Mouse (Mus musculus): ENCODE data around the gene Mpc1. TPM values are rescaled to one million over a fixed set of nuclear protein-coding genes. Genes with fewer than 3 reads are reported as not detected.

Gene Mpc1
- polyA plus RNA-seq, 1 experiment from 2014 or later: 145 TPM

DNA sequence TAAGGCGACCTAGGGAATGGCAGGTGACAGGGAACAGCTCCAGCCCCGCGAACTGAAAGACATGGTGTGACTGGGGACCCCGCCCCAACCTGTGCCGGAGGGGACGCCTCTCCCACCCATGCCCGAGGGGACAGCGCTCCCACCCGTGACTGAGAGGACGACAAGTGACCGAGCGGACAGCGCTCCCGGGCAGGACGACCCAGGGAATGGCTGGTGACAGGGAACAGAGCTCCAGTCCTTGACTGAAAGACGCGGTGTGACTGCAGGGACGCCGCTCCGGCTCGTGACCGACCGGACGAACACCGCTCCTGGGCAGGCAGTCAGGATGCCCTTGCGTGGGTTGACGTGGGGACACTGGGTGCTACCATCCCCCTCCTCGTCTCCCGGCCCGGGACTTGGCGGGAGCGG is 1.6 kb downstream of the Mpc1 start:
- Histone ChIP-seq H3K9ac (peak overlapping the region; percentile 83), H3K9me3 (0 out of 2 replicates have a peak, but pooled peaks cover 5% of the 10 kb centered on the region), H3K4me2 (replicated peaks) (peak overlapping the region; percentile 100), H3K4me1 (peaks cover 18% of the 10 kb centered on the region), H3K36me3 (peaks cover 4% of the 10 kb centered on the region), H3K4me3 (peak overlapping the region; percentile 90), H3K27ac (no peak overlapping the region), H3K27me3 (0 out of 2 replicates have a peak, but pooled peaks cover 3% of the 10 kb centered on the region)
- ATAC-seq (ENCODE audit: low FRiP score, low read depth): peak; percentile 21
- WGBS: under 1% methylated on average over 32 of the region's 32 CpGs

DNA sequence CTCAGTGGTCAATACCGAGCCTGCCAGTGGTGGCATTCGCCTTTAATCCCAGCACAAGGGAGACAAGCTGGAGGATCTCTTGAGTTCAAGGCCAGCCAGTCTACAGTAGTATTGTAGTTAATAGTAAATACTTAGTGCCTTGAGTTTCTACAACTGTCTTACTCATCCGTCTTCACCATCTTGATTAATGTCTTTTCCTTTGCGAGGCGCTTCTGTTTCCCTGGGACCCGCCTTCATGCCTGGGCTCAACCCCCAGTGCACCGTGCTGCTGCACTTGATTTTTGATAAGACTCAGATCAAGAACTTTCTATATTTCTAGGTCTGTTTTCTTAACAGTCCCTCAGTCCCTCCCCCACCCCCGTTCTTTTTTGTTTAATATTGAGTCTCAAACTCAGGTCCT is 2.4 kb downstream of the Mpc1 start:
- Histone ChIP-seq H3K36me3 (peaks cover 10% of the 10 kb centered on the region), H3K4me3 (peak overlapping the region; percentile 90)

DNA sequence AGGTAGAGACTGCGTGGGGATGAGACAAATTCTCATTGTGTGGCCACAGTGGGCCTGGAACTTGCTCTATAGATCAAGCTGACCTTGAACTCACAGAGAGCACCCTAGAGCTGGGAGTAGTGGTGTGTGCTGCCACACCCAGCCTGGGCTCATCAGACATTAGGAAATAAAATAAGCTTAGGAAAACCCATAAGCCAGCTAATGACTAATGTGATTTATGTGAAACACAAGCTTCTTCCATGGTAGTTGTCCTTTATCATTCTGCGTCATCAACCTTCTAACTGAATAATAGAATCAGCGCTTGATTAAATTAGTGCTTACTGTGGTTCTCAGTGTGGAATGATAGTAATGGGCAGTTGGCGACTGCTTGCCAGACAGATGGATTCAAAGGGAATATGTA is 4.3 kb downstream of the Mpc1 start:
- no peak for ATAC-seq (ENCODE audit: low FRiP score, low read depth)

More for the DNA sequence above, 2.4 kb downstream of the Mpc1 start:
- H3K9me3 ChIP-seq: 0 out of 2 replicates have a peak, but pooled peaks cover 5% of the 10 kb centered on the region
- 0 out of 2 replicates have a peak, but pooled peaks cover 3% of the 10 kb centered on the region for H3K27me3 ChIP-seq
- peak overlapping the region; percentile 100 for H3K4me2 ChIP-seq (replicated peaks)
- peak overlapping the region; percentile 39; the same call in 1 of the 2 replicates for H3K9ac ChIP-seq
- ATAC-seq (ENCODE audit: low FRiP score, low read depth): no peak
- peaks cover 18% of the 10 kb centered on the region for H3K4me1 ChIP-seq
- no peak overlapping the region for H3K27ac ChIP-seq
- WGBS: 42% methylated on average over 8 of the region's 8 CpGs

DNA sequence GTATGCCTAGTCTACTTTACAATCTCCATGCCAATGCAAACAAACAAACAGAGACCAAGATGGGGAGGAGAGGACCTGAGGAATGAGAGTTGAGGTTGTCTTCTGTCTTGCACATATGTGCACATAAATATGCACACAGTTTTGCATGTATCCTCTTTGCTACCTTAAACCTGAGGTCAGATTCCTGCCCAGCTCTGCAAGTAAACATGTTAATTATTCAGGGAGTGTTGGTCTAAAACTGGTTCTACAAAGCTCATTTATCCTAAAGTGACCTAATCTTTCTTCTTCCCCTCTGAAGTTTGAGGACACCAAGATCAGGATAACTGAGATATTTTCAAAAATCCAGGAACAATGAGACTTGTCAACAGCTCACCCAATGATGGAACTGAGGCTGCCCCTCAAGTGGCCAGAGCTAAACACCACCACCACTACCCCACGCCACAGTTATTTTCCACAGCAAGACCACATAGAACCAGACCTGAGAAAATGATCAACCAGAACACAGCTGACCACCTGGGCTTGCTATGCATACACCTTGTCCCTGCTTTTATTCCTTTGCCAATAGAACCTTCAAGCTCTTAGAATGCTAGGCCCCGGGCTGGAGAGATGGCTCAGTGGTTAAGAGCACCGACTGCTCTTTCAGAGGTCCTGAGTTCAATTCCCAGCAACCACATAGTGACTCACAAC is 7.4 kb downstream of the Mpc1 start:
- Histone ChIP-seq H3K4me2 (replicated peaks) (no peak overlapping the region), H3K9me3 (no peaks in the 10 kb centered on the region), H3K27ac (no peak overlapping the region), H3K4me1 (peaks cover 4% of the 10 kb centered on the region), H3K4me3 (no peak overlapping the region), H3K36me3 (peaks cover 13% of the 10 kb centered on the region), H3K9ac (no peak overlapping the region), H3K27me3 (0 out of 2 replicates have a peak, but pooled peaks cover under 1% of the 10 kb centered on the region)
- no peak for ATAC-seq (ENCODE audit: low FRiP score, low read depth)
- WGBS: 88% methylated on average over 3 of the region's 3 CpGs

More for the DNA sequence above, 4.3 kb downstream of the Mpc1 start:
- H3K4me1 ChIP-seq: peaks cover 18% of the 10 kb centered on the region
- no peak overlapping the region for H3K4me2 ChIP-seq (replicated peaks)
- no peak overlapping the region for H3K4me3 ChIP-seq
- H3K27ac ChIP-seq: no peak overlapping the region
- 0 out of 2 replicates have a peak, but pooled peaks cover 3% of the 10 kb centered on the region for H3K27me3 ChIP-seq
- no peak overlapping the region for H3K9ac ChIP-seq
- no peaks in the 10 kb centered on the region for H3K9me3 ChIP-seq
- WGBS: 89% methylated on average over 4 of the region's 4 CpGs
- peaks cover 10% of the 10 kb centered on the region for H3K36me3 ChIP-seq

DNA sequence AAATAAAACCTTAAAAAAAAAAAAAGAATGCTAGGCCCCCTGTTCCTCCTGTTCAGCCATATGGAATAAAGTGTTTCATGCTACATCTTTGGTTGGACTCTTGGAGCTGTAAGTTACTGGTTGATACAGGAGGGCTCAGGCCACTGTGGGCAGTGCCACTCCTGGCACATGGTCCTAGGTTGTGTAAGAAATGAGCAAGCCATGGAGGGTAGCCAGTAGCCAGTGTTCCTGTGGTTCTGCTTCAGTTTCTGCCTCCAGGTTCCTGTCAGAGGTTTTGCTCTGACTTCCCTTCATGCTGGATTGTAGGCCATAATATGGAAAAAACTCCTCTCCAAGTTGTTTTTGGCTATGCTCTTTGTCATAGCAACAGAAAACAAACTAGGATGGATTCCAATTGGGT is 8.0 kb downstream of the Mpc1 start:
- no peak for ATAC-seq (ENCODE audit: low FRiP score, low read depth)
- Histone ChIP-seq H3K9me3 (no peaks in the 10 kb centered on the region), H3K27ac (no peak overlapping the region), H3K27me3 (no peaks in the 10 kb centered on the region), H3K4me1 (no peaks in the 10 kb centered on the region), H3K9ac (no peak overlapping the region), H3K4me2 (replicated peaks) (no peak overlapping the region), H3K36me3 (peaks cover 13% of the 10 kb centered on the region), H3K4me3 (no peak overlapping the region)

DNA sequence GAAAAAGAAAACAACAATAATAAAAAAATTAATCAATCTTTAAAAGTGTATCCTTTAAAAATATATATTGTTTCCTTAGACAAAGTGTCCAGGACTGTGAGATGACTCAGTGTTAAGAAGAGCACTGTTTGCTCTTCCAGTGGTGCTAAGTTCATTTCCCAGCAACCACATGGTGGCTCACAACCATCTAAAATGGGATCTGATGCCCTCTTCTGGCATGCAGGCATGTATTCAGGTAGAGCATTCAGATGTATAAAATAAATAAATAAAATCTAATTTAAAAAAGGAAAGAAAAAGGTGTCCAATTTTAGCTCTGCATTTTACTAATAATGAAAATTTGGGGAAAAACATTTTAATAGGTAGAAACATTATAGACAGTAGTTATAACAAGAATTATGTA is 13.1 kb downstream of the Mpc1 start:
- Histone ChIP-seq H3K36me3 (peaks cover 10% of the 10 kb centered on the region), H3K9me3 (no peaks in the 10 kb centered on the region), H3K27ac (no peak overlapping the region), H3K27me3 (no peaks in the 10 kb centered on the region), H3K4me3 (no peak overlapping the region), H3K4me2 (replicated peaks) (no peak overlapping the region), H3K9ac (no peak overlapping the region), H3K4me1 (no peaks in the 10 kb centered on the region)
- ATAC-seq (ENCODE audit: low FRiP score, low read depth): no peak

DNA sequence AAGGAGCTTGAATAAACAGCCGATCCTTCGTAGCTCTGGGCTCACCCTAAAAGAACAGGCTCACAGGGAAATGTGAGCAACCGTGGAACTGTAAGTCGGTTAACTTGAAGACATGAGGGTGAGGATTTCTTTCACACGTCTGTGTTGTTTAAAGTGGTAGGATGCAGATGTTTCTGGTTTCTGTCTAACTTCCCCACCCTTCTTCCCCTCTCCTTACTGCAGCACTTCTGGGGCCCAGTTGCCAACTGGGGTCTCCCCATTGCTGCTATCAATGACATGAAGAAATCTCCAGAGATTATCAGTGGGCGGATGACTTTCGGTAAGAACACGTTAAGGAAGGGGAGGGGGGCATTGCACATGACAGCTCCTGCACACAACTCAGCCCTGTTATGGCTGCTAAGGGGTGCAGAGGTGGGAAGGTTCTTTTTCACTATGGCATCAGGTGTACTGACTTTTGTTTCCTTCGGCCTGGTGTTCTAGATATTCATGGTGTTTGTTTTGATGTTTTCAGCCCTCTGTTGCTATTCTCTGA is 13.7 kb downstream of the Mpc1 start:
- peaks cover 10% of the 10 kb centered on the region for H3K36me3 ChIP-seq
- H3K4me3 ChIP-seq: no peak overlapping the region
- no peak overlapping the region for H3K27ac ChIP-seq
- no peak overlapping the region for H3K9ac ChIP-seq
- H3K9me3 ChIP-seq: no peaks in the 10 kb centered on the region
- H3K4me2 ChIP-seq (replicated peaks): no peak overlapping the region
- no peak for ATAC-seq (ENCODE audit: low FRiP score, low read depth)
- no peaks in the 10 kb centered on the region for H3K4me1 ChIP-seq
- no peaks in the 10 kb centered on the region for H3K27me3 ChIP-seq
- 87% methylated on average over 9 of the region's 9 CpGs for WGBS

DNA sequence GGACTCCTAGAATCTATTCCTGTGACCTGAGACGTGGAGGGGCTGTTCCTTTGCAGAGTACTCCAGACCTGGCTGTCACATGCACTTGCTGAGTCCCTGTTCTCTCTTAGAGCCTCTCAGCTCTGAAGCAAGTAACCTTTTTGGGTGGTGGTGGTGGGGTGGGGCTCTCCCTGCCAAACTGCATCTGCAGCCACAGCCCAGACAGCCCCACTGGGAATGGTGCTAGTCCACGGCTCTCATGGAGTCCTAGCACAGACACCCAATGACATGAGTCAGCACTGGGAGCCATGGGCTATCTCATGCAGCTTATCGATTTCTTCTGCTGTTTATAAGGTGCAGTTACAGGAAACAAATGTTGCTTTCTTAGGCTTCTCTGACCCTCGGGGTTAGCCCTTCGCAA is 15.0 kb downstream of the Mpc1 start:
- Histone ChIP-seq H3K27me3 (no peaks in the 10 kb centered on the region), H3K4me1 (no peaks in the 10 kb centered on the region), H3K9ac (no peak overlapping the region), H3K4me3 (no peak overlapping the region), H3K9me3 (no peaks in the 10 kb centered on the region), H3K36me3 (peaks cover 10% of the 10 kb centered on the region), H3K27ac (no peak overlapping the region), H3K4me2 (replicated peaks) (no peak overlapping the region)
- WGBS: 79% methylated on average over 5 of the region's 5 CpGs
- ATAC-seq (ENCODE audit: low FRiP score, low read depth): no peak

DNA sequence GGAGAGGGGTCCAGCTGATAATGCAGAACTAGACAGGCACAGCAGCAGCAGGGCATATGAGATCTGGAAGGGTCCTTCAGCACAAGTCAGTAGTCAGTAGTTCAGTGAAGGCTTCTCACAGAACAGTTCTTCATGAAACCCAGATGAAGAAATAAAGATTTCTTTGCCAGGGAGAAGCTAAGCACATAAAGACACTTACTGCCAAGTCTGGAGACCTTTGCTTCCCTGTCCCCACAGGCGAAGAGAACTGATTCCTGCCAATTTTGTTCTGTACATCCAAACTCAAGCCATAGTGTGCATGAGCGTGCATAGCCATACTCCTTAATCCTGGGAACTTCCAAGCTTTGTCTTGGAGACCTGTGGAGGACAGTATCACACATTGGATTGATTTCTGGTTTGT is 15.6 kb downstream of the Mpc1 start:
- H3K4me3 ChIP-seq: no peak overlapping the region
- peaks cover 9% of the 10 kb centered on the region for H3K36me3 ChIP-seq
- H3K9ac ChIP-seq: no peak overlapping the region
- no peaks in the 10 kb centered on the region for H3K9me3 ChIP-seq
- no peak overlapping the region for H3K4me2 ChIP-seq (replicated peaks)
- no peaks in the 10 kb centered on the region for H3K4me1 ChIP-seq
- H3K27me3 ChIP-seq: no peaks in the 10 kb centered on the region
- 85% methylated on average over 2 of the region's 2 CpGs for WGBS
- H3K27ac ChIP-seq: no peak overlapping the region
- no peak for ATAC-seq (ENCODE audit: low FRiP score, low read depth)

DNA sequence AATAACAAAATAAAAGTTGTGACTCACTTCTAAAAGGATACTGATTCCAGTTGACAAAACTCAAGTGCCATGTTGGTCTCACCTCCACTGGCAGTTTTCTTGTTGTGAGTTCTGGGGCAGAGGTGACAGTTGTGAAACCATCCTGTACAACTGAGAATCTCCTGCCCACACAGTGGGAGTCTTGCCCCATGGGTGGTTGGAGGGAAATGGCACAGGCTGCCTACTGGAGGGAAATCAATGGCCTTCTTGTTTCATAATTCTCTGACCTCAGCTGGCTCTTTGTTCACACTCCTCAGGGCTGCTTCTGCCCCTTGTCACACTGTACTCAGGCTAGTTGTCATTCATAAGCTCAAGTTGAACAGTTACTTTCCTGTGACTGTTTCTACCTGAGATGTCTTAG is 16.8 kb downstream of the Mpc1 start:
- Histone ChIP-seq H3K27ac (no peak overlapping the region), H3K4me2 (replicated peaks) (no peak overlapping the region), H3K9me3 (no peaks in the 10 kb centered on the region), H3K27me3 (0 out of 2 replicates have a peak, but pooled peaks cover 2% of the 10 kb centered on the region), H3K4me1 (no peaks in the 10 kb centered on the region), H3K9ac (no peak overlapping the region), H3K4me3 (no peak overlapping the region), H3K36me3 (peaks cover 7% of the 10 kb centered on the region)
- no peak for ATAC-seq (ENCODE audit: low FRiP score, low read depth)

DNA sequence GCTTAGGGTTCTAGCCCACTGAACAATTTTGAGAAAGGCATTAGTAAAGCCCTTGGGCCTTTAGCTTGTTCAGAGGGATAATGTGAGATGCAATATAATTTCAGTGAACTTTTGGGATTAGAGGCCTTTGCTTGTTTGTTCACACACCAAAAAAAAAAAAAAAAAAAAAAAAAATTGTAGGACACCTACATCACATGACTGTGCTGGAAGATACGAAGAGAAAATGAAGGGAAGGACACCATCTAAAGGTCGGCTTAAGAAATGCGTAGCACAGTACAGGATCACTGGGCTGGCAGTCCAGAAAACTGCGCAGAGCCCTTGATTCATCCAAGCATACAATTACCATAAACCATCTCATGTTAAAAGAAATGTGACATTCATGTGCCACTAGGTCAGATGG is 18.8 kb downstream of the Mpc1 start:
- no peak overlapping the region for H3K9ac ChIP-seq
- ATAC-seq (ENCODE audit: low FRiP score, low read depth): no peak
- H3K9me3 ChIP-seq: no peaks in the 10 kb centered on the region
- H3K4me3 ChIP-seq: no peak overlapping the region
- no peak overlapping the region for H3K4me2 ChIP-seq (replicated peaks)
- H3K27ac ChIP-seq: no peak overlapping the region
- 0 out of 2 replicates have a peak, but pooled peaks cover 3% of the 10 kb centered on the region for H3K27me3 ChIP-seq
- peaks cover 7% of the 10 kb centered on the region for H3K36me3 ChIP-seq
- WGBS: 77% methylated on average over 4 of the region's 4 CpGs
- no peaks in the 10 kb centered on the region for H3K4me1 ChIP-seq

DNA sequence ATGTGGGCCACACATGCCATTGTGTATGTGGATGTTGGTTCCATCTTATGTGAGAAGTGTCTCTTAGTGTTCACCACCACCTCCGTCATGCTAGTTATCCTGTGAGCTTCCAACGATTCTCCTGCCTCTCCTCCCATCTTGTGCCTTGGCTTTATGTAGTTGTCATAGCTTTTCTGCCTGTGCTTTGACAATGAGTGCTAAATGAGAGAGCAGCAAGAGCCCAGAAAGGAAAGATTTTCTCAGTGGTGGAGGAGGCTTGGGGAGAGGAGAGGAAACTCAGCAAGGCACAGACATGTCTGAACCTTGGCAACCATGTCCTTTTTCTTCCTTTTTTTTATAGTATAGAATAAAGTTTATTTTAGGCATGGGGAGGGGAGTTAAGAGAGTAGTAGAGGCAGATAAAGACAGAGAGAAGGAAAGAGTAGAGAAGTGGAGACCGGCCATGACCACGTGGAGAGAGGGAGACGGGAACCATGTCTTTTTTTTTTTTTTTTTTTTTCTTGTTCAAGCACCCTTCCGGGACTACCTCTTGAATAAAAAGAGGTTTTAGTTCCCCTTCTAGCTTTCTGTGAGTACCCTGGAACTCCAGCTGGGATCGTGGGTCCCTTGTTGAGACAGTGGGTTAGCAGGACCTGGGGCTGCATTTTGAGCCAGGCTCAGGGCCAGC is 20.2 kb downstream of the Mpc1 start:
- 64% methylated on average over 7 of the region's 7 CpGs for WGBS
- Histone ChIP-seq H3K9me3 (no peaks in the 10 kb centered on the region), H3K4me3 (no peak overlapping the region), H3K27ac (no peak overlapping the region), H3K36me3 (peaks cover 3% of the 10 kb centered on the region), H3K9ac (no peak overlapping the region), H3K27me3 (0 out of 2 replicates have a peak, but pooled peaks cover 3% of the 10 kb centered on the region), H3K4me1 (no peaks in the 10 kb centered on the region), H3K4me2 (replicated peaks) (no peak overlapping the region)
- no peak for ATAC-seq (ENCODE audit: low FRiP score, low read depth)

All from limb, embryonic 13.5 days (tissue).